Mouse (Mus musculus) liver, postnatal 0 days (tissue): ENCODE measurements around the gene Lypd4. TPM values are rescaled to one million over a fixed set of nuclear protein-coding genes. Genes with fewer than 3 reads are reported as not detected.

Source experiments
- ATAC-seq: fragments of 200-750 bp; cut with Nextera tagmentation; 2 replicates; pipeline ENCODE4 v1.8.0; 2017; ENCODE audit warnings: mild to moderate bottlenecking, moderate library complexity
- DNase-seq: peaks from one replicate; pipeline ENCODE4 v3.0.0-alpha.2; 2016
- H3K27ac ChIP-seq: fragments of 300-500 bp; sonication (generic); 2 replicates; pipeline ENCODE4 v1.5.1; 2014; ENCODE audit warnings: antibody characterized with exemption, moderate library complexity, mild to moderate bottlenecking, low read depth
- H3K27me3 ChIP-seq: fragments of 300-500 bp; sonication (generic); 2 replicates; pipeline ENCODE4 v1.6.1; 2014; ENCODE audit warnings: low read length, control low read depth, mixed read lengths; ENCODE audit not compliant: insufficient read depth
- H3K36me3 ChIP-seq: fragments of 300-500 bp; sonication (generic); replicated peaks from 2 replicates; pipeline ENCODE4 v1.6.1; 2014; ENCODE audit warnings: mild to moderate bottlenecking, control low read depth, low read length, moderate library complexity, mixed read lengths; ENCODE audit not compliant: insufficient read depth
- H3K4me1 ChIP-seq: fragments of 300-500 bp; sonication (generic); 2 replicates; pipeline ENCODE4 v1.6.1; 2014; ENCODE audit warnings: antibody characterized with exemption, mild to moderate bottlenecking, control low read depth; ENCODE audit not compliant: insufficient read depth
- H3K4me2 ChIP-seq: fragments of 300-500 bp; sonication (generic); 2 replicates; pipeline ENCODE4 v1.6.1; 2014; ENCODE audit warnings: low read depth, mild to moderate bottlenecking, low read length, moderate library complexity, mixed read lengths
- H3K4me3 ChIP-seq: fragments of 300-500 bp; sonication (generic); 2 replicates; pipeline ENCODE4 v1.5.1; 2014; ENCODE audit warnings: low read depth, low read length
- H3K9ac ChIP-seq: fragments of 300-500 bp; sonication (generic); replicated peaks from 2 replicates; pipeline ENCODE4 v1.6.1; 2014; ENCODE audit warnings: mild to moderate bottlenecking, moderate library complexity
- H3K9me3 ChIP-seq: fragments of 300-500 bp; sonication (generic); 2 replicates; pipeline ENCODE4 v1.6.1; 2016; ENCODE audit warnings: mild to moderate bottlenecking, control low read depth, low read length, mixed read lengths
- CTCF ChIP-seq: sonication (generic); IDR thresholded peaks from 2 replicates; pipeline ENCODE4 v1.5.1; 2016; ENCODE audit warnings: antibody characterized with exemption, low read depth
- EP300 ChIP-seq: IDR thresholded peaks from 2 replicates; pipeline ENCODE4 v1.6.1; 2016; ENCODE audit warnings: antibody characterized with exemption, low read depth, mild to moderate bottlenecking
- WGBS: fragments of 180-500 bp; shearing (Covaris S2); extraction: QIAGEN DNeasy Blood & Tissue Kit; methylation state at CpG from one replicate; pipeline ENCODE4 v1.1.7; 2014; ENCODE audit not compliant: insufficient replicate concordance; 5-methylcytosine and 5-hydroxymethylcytosine counted together
- polyA plus RNA-seq: library from polyadenylated mRNA; unstranded; fragments of >200 nt; fragmentation: Nextera tagmentation; extraction: Ambion mirVana; gene quantifications from 2 replicates; pipeline ENCODE4 v1.2.1, GENCODE M21; 2015

Lypd4 gene
- polyA plus RNA-seq, 1 experiment from 2014 or later = not detected

DNA sequence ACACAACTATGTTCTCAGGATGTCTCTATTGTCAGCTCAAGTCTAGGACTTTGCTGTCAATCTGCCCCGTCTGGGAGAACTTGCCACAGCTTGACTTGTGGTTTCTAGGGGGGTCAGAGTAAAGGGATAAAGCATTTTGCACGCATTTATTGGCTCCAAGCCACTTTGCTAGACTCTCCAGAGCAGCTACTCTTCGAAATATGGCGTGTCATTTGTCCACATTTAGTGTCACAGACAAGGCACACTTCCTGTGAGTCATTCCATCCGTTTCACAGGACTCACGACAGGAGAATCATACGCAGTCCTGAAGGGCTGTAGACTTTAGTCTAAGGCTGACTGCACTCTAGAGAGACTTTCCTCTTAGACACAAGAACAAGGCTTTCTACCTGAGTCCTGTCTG, 45.3 kb downstream of the Lypd4 start:
- no peak for TF ChIP-seq CTCF
- Histone ChIP-seq H3K27ac (no peak overlapping the region), H3K4me1 (no peaks in the 10 kb centered on the region), H3K27me3 (no peaks in the 10 kb centered on the region), H3K4me3 (no peak overlapping the region), H3K9ac (no peak overlapping the region), H3K36me3 (no peaks in the 10 kb centered on the region), H3K4me2 (no peak overlapping the region), H3K9me3 (no peaks in the 10 kb centered on the region)
- DNase-seq = no peak
- no peak for ATAC-seq
- 28% methylated on average over 7 of the region's 7 CpGs for WGBS

DNA sequence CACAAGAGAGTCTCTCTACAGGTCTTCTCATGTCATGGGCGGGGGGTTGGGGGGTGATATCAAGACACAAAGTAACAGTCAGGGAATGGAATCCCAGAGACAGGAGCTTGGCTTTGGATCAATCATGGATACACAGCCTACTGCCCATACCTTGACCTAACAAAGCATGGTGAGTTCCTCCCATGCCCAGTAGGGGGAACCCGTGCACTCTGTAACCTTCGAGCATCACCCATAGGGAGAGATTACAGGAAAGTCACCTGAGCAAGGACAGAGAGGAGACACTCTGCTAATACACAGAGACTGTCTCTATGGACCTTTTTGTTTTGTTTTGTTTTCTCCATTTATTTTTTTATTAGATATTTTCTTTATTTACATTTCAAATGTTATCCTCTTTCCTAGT, 52.2 kb downstream of the Lypd4 start:
- H3K36me3 ChIP-seq = no peaks in the 10 kb centered on the region
- H3K4me2 ChIP-seq = no peak overlapping the region
- ATAC-seq (peak; percentile 86), DNase-seq (peak; percentile 87)
- H3K27ac ChIP-seq = no peak overlapping the region
- no peaks in the 10 kb centered on the region for H3K4me1 ChIP-seq
- no peaks in the 10 kb centered on the region for H3K27me3 ChIP-seq
- no peak overlapping the region for H3K4me3 ChIP-seq
- H3K9ac ChIP-seq = no peak overlapping the region
- peak; percentile 96 for TF ChIP-seq CTCF
- no peak for TF ChIP-seq EP300
- WGBS = 0% methylated on average over 3 of the region's 3 CpGs
- no peaks in the 10 kb centered on the region for H3K9me3 ChIP-seq

Other genes starting within 250 kb of the Lypd4 start
- gene Lypd3, start 233.4 kb downstream of the Lypd4 start, polyA plus RNA-seq = not detected in 2 replicates
- gene Tex101, start 193.3 kb downstream of the Lypd4 start, polyA plus RNA-seq = not detected in 2 replicates
- gene BC049730, start 160.7 kb downstream of the Lypd4 start, polyA plus RNA-seq = not detected in 2 replicates
- gene Gm4763, start 143.0 kb downstream of the Lypd4 start, polyA plus RNA-seq = not detected in 2 replicates
- 18.9 and 20.5 TPM in 2 replicates for gene Cd177, start 109.6 kb downstream of the Lypd4 start, polyA plus RNA-seq
- 5.0 and 5.3 TPM in 2 replicates for gene Ceacam10, start 92.7 kb downstream of the Lypd4 start, polyA plus RNA-seq
- 1.6 and 2.7 TPM in 2 replicates for gene Gm9844, start 7.7 kb downstream of the Lypd4 start, polyA plus RNA-seq
- gene Dmrtc2, start 116 bp upstream of the Lypd4 start, polyA plus RNA-seq = not detected in 2 replicates
- gene Rps19, start 14.4 kb upstream of the Lypd4 start, polyA plus RNA-seq = 1,140 and 1,164 TPM in 2 replicates
- 32.0 and 34.0 TPM in 2 replicates for gene Cd79a, start 27.4 kb upstream of the Lypd4 start, polyA plus RNA-seq
- 30.2 and 30.4 TPM in 2 replicates for gene Arhgef1, start 33.0 kb upstream of the Lypd4 start, polyA plus RNA-seq
- gene Gm4881, start 74.6 kb upstream of the Lypd4 start, polyA plus RNA-seq = not detected in 2 replicates
- gene Rabac1, start 102.8 kb upstream of the Lypd4 start, polyA plus RNA-seq = 88.2 and 92.7 TPM in 2 replicates
- 0.85 and 1.2 TPM in 2 replicates for gene Atp1a3, start 136.0 kb upstream of the Lypd4 start, polyA plus RNA-seq
- 0.69 and 0.76 TPM in 2 replicates for gene Grik5, start 202.4 kb upstream of the Lypd4 start, polyA plus RNA-seq
- gene Zfp574, start 202.6 kb upstream of the Lypd4 start, polyA plus RNA-seq = 9.4 and 10.8 TPM in 2 replicates